In genomic region chr17:32536867-32537250, GRCm38 (mm10) we compare ENCODE assay signal across 8 mouse cellular contexts. TPM values are rescaled to one million over a fixed set of nuclear protein-coding genes. Genes with fewer than 3 reads are reported as not detected.
A peak's percentile ranks its signal among the peaks of the same experiment; 100 is the strongest.
DNase-seq lines count a peak whose midpoint lies in the region; ATAC-seq and TF ChIP-seq lines count a peak whose summit lies in the region.

No protein-coding gene starts in this region.

- 41% methylated on average over 5 of the region's 5 CpGs for WGBS in bone marrow, adult 2 months
- 64% methylated on average over 5 of the region's 5 CpGs for WGBS in forebrain, postnatal 0 days
- WGBS in limb, embryonic 11.5 days: 67% methylated on average over 5 of the region's 5 CpGs
- 74% methylated on average over 5 of the region's 5 CpGs for WGBS in neural tube, embryonic 14.5 days

- H3K27ac ChIP-seq in bone marrow, adult 2 months (ENCODE audit: control insufficient read depth, insufficient read depth, low read depth, low read length, poor library complexity): no peak overlapping the region
- H3K27ac ChIP-seq in forebrain, postnatal 0 days (ENCODE audit: low read depth, low read length): no peak overlapping the region
- no peak overlapping the region for H3K27ac ChIP-seq in limb, embryonic 11.5 days (replicated peaks; ENCODE audit: low read depth, low read length)
- H3K27ac ChIP-seq in neural tube, embryonic 14.5 days (ENCODE audit: low read depth, low read length): no peak overlapping the region

- H3K9me3 ChIP-seq in forebrain, postnatal 0 days (ENCODE audit: low read length): no peaks in the 10 kb centered on the region
- H3K9me3 ChIP-seq in limb, embryonic 11.5 days (ENCODE audit: control insufficient read depth, low read length): no peaks in the 10 kb centered on the region
- no peaks in the 10 kb centered on the region for H3K9me3 ChIP-seq in neural tube, embryonic 14.5 days (ENCODE audit: control insufficient read depth, low read length)

- no peaks in the 10 kb centered on the region for H3K36me3 ChIP-seq in forebrain, postnatal 0 days (ENCODE audit: insufficient read depth)
- H3K36me3 ChIP-seq in limb, embryonic 11.5 days (ENCODE audit: control insufficient read depth, insufficient read depth, low read length): no peaks in the 10 kb centered on the region
- H3K36me3 ChIP-seq in neural tube, embryonic 14.5 days (ENCODE audit: control insufficient read depth, insufficient read depth, low read length): no peaks in the 10 kb centered on the region

- peak; percentile 41 for DNase-seq in cerebellum, adult 11-12 months
- DNase-seq in cerebellum, postnatal 4 days (ENCODE audit: low spot score in 2 of 2): no peak
- DNase-seq in forebrain, postnatal 0 days: no peak
- no peak for DNase-seq in limb, embryonic 11.5 days (ENCODE audit: low spot score)
- no peak for DNase-seq in spleen, postnatal 14 days (ENCODE audit: low spot score in 2 of 2)

- H3K4me2 ChIP-seq in forebrain, postnatal 0 days (ENCODE audit: low read depth): peak overlapping the region; percentile 57
- H3K4me2 ChIP-seq in limb, embryonic 11.5 days (ENCODE audit: low read depth, severe bottlenecking): peak overlapping the region; percentile 54
- H3K4me2 ChIP-seq in neural tube, embryonic 14.5 days (ENCODE audit: low read depth, low read length): peak overlapping the region; percentile 56

- peak overlapping the region; percentile 31; the same call in 1 of the 2 replicates for H3K9ac ChIP-seq in forebrain, postnatal 0 days
- H3K9ac ChIP-seq in limb, embryonic 11.5 days (ENCODE audit: low read length): peak overlapping the region; percentile 56; the same call in 1 of the 2 replicates
- peak overlapping the region; percentile 46 for H3K9ac ChIP-seq in neural tube, embryonic 14.5 days (replicated peaks; ENCODE audit: low read depth, low read length)

- H3K4me1 ChIP-seq in bone marrow, adult 2 months (ENCODE audit: control insufficient read depth, insufficient read depth, low read length): peaks cover 2% of the 10 kb centered on the region; the same call in 1 of the 2 replicates
- H3K4me1 ChIP-seq in forebrain, postnatal 0 days (ENCODE audit: insufficient read depth): 0 out of 2 replicates have a peak, but pooled peaks cover 3% of the 10 kb centered on the region
- H3K4me1 ChIP-seq in limb, embryonic 11.5 days (ENCODE audit: control insufficient read depth, insufficient read depth, low read length): peaks cover 5% of the 10 kb centered on the region; the same call in 1 of the 2 replicates
- peaks cover 5% of the 10 kb centered on the region; the same call in 1 of the 2 replicates for H3K4me1 ChIP-seq in neural tube, embryonic 14.5 days (ENCODE audit: control insufficient read depth, insufficient read depth, low read length)

- TF ChIP-seq POLR2A in bone marrow, adult 2 months (IDR thresholded peaks at IDR 0.05; ENCODE audit: borderline replicate concordance, control insufficient read depth, low read depth, low read length): no peak

- peak overlapping the region; percentile 55 for H3K4me3 ChIP-seq in bone marrow, adult 2 months (replicated peaks; ENCODE audit: control insufficient read depth, low read depth, low read length)
- peak overlapping the region; percentile 39 for H3K4me3 ChIP-seq in forebrain, postnatal 0 days (ENCODE audit: low read depth, low read length)
- peak overlapping the region; percentile 45 for H3K4me3 ChIP-seq in limb, embryonic 11.5 days (ENCODE audit: low read depth, low read length)
- H3K4me3 ChIP-seq in neural tube, embryonic 14.5 days (ENCODE audit: low read depth, low read length): peak overlapping the region; percentile 29

- 0 out of 2 replicates have a peak, but pooled peaks have one; percentile 5 for ATAC-seq in forebrain, postnatal 0 days
- ATAC-seq in limb, embryonic 11.5 days (ENCODE audit: insufficient number of reproducible peaks, low FRiP score, low TSS enrichment, low read depth): no peak
- ATAC-seq in neural tube, embryonic 14.5 days (ENCODE audit: low read depth): peak; percentile 35; the same call in 1 of the 2 replicates
- ATAC-seq in activated CD4-positive, CD25-positive, alpha-beta regulatory T cell, adult 4 months: no peak

- H3K27me3 ChIP-seq in forebrain, postnatal 0 days (ENCODE audit: insufficient read depth, low read length): no peaks in the 10 kb centered on the region
- no peaks in the 10 kb centered on the region for H3K27me3 ChIP-seq in limb, embryonic 11.5 days (ENCODE audit: control insufficient read depth, insufficient read depth, low read length)
- H3K27me3 ChIP-seq in neural tube, embryonic 14.5 days (ENCODE audit: control insufficient read depth, insufficient read depth, low read length): no peaks in the 10 kb centered on the region

- TF ChIP-seq CTCF in bone marrow, adult 2 months (IDR thresholded peaks at IDR 0.05; ENCODE audit: control insufficient read depth, insufficient read depth, low read length): no peak
- TF ChIP-seq CTCF in forebrain, postnatal 0 days (IDR thresholded peaks at IDR 0.05; ENCODE audit: low read depth): no peak

RNA-seq across cellular contexts. Expression of gene Cyp4f16, which starts 0.5 kb away (rescaled TPM):
- 3.4 and 10.1 TPM in 2 replicates for polyA plus RNA-seq in bone marrow, adult 2 months (2011; ENCODE audit: insufficient read depth, insufficient read length, low replicate concordance, missing spikeins)
- 9.8 and 17.5 TPM in 2 replicates for total RNA-seq in forebrain, postnatal 0 days (2014; rRNA removed)
- polyA plus RNA-seq in forebrain, postnatal 0 days (2015; fragmentation: Nextera tagmentation; extraction: Ambion mirVana): 11.4 and 11.6 TPM in 2 replicates
- 18.1 and 18.3 TPM in 2 replicates for polyA plus RNA-seq in limb, embryonic 11.5 days (2014; fragmentation: Nextera tagmentation; extraction: Ambion mirVana)
- 14.0 and 19.0 TPM in 2 replicates for polyA plus RNA-seq in neural tube, embryonic 14.5 days (2014; fragmentation: Nextera tagmentation; extraction: Ambion mirVana)
- 1 to 10 TPM; 7.4 to 7.6 TPM for polyA plus RNA-seq in activated CD4-positive, CD25-positive, alpha-beta regulatory T cell, adult 4 months (2017; shearing (Covaris generic))

RNA-seq across cellular contexts. Expression of gene Cyp4f17, which starts 31.0 kb away (rescaled TPM):
- 2.1 and 3.3 TPM in 2 replicates for polyA plus RNA-seq in bone marrow, adult 2 months (2011; ENCODE audit: insufficient read depth, insufficient read length, low replicate concordance, missing spikeins)
- total RNA-seq in forebrain, postnatal 0 days (2014; rRNA removed): 7.9 and 9.1 TPM in 2 replicates
- polyA plus RNA-seq in forebrain, postnatal 0 days (2015; fragmentation: Nextera tagmentation; extraction: Ambion mirVana): 4.0 and 8.6 TPM in 2 replicates
- 7.9 and 9.6 TPM in 2 replicates for polyA plus RNA-seq in limb, embryonic 11.5 days (2014; fragmentation: Nextera tagmentation; extraction: Ambion mirVana)
- 12.1 and 13.1 TPM in 2 replicates for polyA plus RNA-seq in neural tube, embryonic 14.5 days (2014; fragmentation: Nextera tagmentation; extraction: Ambion mirVana)
- 1 to 10 TPM; 7.5 to 8.8 TPM for polyA plus RNA-seq in activated CD4-positive, CD25-positive, alpha-beta regulatory T cell, adult 4 months (2017; shearing (Covaris generic))

Comparison
In these comparisons a context has a peak if more than half of its experiments do, and no peak if none do; other contexts are left out.
1. ATAC-seq: peak in forebrain, postnatal 0 days (single experiment) and neural tube, embryonic 14.5 days (single experiment); none in limb, embryonic 11.5 days (single experiment) and activated CD4-positive, CD25-positive, alpha-beta regulatory T cell, adult 4 months (single experiment).
2. Peak in every context shown above with its lines, with median percentiles within 50 percentile points of each other: H3K4me3 ChIP-seq, H3K4me2 ChIP-seq and H3K9ac ChIP-seq.